Mouse (Mus musculus) right cerebral cortex, postnatal 10 days (tissue): Measurements from ENCODE around the gene Anxa2.

ENCODE experiments used
- DNase-seq, 2 experiments: peaks; one replicate each; pipeline ENCODE4 v3.0.0; 2021; ENCODE audit warnings: low spot score in 2 of 2

Anxa2 gene

GRCm38 (mm10) chr9:69458982-69459381 lies 5.6 kb downstream of the Anxa2 start:
- no peak for DNase-seq

GRCm38 (mm10) chr9:69459876-69460275 lies 6.5 kb downstream of the Anxa2 start:
- no peak for DNase-seq

DNA sequence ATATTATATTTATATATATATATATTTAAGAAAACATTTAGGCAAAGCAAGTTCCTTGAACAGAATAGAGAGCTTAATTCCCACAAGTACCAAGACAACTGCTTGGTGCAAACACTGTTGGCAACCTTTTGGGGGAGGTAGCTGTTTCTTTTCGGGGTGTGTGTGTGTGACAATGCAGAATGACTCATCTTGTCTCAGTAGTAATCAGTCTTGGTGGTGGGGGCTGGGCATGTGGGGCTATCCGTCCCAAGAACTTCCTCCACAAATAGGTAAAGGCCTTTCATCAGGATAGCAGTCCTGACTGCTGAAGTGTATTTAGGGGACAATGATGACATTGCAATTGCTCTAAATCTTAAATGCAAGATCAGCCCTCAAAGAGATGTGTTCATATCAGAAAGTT lies 9.6 kb downstream of the Anxa2 start:
- no peak for DNase-seq

DNA sequence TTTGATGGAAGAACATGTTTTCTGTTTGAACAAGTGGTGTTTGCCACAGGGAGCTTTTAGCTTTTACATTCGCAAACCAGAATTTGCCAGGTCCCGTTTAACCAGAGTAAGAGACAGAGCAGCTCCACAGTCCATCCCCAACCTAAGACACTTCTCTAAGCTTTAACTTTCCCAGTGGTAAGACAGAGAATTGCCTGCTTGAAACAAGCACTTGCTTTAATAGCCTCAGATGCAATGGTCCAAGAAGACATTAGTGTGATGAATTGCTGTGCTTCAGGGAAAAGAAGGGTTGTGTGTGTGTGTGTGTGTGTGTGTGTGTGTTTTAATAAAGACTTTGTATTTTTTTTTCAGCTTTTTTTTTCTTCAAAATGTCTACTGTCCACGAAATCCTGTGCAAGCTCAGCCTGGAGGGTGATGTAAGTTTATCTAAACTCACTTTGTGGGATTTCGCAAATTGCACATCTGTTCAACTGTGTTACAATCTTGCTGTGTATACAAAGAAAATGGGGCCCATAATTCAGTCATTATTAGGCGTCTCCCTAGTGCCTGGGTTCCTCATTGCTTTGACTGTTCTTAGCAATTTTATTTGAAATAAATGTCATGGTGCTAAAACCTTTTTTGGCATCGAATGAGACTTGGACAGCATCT lies 10.8 kb downstream of the Anxa2 start:
- no peak for DNase-seq

DNA sequence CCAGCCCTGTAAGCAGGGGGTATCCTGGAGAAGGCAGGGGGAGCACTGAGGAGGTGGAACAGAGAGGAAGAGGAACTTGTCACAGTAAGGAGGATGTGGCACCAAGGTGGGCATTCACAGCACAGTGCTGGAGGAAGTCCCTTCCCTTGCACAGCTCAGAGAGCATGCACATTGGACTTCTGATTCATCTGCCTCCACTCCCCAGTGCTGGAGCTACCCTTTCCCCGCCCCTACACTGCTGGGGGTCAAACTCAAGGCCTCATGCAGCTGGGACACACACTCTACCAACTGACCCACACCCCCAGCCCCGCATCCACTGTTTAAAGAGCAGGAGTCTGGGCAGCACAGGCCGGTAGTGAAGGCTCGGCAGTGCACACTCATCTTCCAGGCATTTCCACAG lies 12.7 kb downstream of the Anxa2 start:
- no peak for DNase-seq

- no peak for DNase-seq
Measured at GRCm38 (mm10) chr9:69467310-69467939, 14.0 kb downstream of the Anxa2 start.

DNA sequence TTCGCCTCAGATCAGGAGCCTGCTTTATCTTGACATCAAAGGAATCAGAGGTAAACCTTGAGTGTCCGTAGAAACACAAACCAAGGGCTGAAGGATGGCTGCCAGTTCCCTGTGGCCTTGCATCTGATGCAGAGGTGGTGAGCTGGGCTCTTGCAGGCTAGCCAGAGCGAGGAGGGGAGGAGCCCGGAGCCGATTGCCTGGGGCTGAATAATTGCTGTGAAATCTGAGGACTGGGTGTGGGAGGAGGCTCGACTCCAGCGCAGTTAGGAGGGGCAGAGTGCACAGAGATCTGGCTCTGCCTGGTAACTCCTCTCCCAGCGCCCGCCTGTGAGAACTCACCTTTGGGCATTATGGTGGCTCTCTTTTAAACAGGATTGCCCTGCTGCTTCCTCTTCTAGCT lies 15.6 kb downstream of the Anxa2 start:
- DNase-seq, result no peak

- DNase-seq, result no peak
Measured at GRCm38 (mm10) chr9:69470362-69470761, 16.9 kb downstream of the Anxa2 start.

DNA sequence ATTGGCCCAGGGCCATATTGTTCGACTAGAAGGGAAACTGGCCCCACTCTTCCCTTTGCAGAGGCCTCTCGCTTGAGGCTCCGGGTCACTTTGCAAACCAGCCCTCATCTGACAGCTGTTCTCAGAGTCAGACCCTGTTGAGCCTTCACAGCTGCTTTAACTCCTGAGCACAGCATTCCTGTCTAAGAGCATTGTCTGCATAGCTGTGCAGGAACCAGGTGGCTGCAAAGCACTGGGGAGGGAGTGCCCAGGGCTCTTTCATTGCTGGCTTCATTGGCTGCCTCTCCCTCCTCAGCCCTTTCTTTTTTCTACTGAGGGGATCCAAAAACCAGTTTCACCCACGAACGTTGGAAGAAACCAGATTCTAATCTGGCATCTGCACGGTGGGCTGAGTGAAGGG lies 17.5 kb downstream of the Anxa2 start:
- no peak for DNase-seq

GRCm38 (mm10) chr9:69472724-69473123 lies 19.3 kb downstream of the Anxa2 start:
- DNase-seq, result no peak

- DNase-seq, result no peak
Measured at GRCm38 (mm10) chr9:69475873-69476272, 22.5 kb downstream of the Anxa2 start.

GRCm38 (mm10) chr9:69477195-69477823 lies 23.9 kb downstream of the Anxa2 start:
- DNase-seq, result no peak

DNA sequence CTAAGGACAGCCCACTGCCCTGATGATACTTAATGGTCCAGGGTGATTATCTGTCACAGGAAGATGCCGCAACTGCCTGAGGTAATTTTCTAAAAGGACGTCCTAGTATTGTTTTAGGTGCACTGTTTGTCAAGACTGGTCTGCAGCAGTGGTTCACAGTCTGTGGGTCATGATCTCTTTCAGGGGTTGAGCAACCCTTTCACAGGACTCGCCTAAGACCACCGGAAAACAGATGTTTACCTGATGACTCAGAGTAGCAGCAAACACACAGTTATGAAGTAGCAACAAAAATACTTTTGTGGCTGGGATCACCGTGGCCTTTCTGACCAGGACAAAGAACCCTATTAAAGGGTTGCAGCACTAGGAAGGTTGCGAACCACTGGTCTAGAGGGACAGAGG lies 24.4 kb downstream of the Anxa2 start:
- DNase-seq, result no peak

DNA sequence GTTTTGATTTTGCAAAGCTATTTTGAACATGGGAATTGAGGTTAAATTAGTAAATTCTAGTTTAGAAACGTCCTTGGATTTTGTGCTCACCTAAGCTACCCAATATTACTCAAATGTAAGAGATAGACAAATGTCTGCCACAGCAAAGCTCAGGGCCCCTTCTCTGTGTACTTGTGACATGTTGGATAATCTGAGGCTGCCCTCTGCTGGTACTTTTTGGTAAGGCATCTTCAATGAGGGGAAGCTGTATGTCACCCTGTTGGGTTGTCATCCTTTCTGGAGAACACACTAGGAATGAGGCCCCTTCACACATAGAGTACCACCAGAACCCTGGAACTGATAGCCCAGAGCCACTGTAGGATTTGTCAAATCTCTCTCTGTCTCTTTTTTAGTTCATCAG lies 26.9 kb downstream of the Anxa2 start:
- peak; percentile 85 to 91 for DNase-seq

GRCm38 (mm10) chr9:69483811-69484210 lies 30.4 kb downstream of the Anxa2 start:
- no peak for DNase-seq

DNA sequence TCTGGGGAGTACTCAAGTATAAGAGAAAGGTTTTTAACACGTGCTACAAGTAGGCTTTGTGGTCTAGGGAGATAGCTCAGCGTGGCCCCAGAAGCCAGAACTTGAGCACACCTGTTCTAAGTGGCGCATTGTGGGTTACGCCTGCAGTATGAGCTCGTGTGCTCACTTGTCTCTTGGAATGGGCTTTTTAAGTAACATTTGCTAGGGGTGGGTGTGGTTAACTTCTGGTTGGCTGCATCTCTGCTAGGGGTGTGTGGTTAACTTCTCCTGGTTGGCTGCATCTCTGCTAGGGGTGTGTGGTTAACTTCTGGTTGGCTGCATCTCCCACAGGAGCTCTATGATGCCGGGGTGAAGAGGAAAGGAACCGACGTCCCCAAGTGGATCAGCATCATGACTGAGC lies 32.7 kb downstream of the Anxa2 start:
- DNase-seq, result no peak

GRCm38 (mm10) chr9:69488510-69488909 lies 35.1 kb downstream of the Anxa2 start:
- no peak for DNase-seq

GRCm38 (mm10) chr9:69488972-69489371 lies 35.6 kb downstream of the Anxa2 start:
- peak in 1 of 2 experiments; percentile 47 for DNase-seq

DNA sequence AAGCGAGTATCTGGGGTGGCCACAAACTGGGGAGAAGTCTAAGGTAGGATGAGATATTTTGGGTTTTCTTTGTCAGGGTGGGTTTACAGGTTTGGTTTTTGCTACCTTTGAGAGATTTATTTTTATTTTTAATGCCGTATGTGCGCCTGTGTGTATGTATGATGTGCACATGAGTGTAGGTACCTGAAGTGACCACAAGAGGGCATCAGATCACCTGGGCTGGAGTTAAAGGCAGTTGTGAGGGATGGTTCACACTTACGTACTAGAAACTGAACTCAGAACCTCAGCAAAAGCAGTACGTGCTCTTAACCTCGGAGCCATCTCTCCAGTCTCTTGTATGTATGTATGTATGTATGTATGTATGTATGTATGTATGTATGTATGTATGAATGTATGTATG lies 39.4 kb downstream of the Anxa2 start:
- no peak for DNase-seq

DNA sequence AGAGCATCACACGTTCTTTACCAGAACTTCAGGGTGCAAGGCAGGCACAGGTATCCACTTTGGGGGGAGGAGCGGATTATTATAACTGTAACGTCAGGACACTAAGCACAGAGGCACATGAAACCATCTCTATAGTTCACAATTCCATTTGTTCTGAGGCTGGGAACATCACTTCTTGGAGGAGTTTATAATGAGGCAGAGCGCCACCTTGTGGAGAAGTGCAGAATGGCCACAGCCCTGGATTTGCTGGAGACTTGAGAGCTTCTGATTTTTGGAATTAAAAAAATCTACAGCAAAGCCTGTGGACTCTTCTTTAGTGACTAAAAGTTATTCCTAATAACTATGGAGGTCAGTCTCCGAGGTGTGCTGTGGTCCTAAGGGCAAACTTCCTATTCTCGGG lies 49.1 kb downstream of the Anxa2 start:
- peak; percentile 62 to 82 for DNase-seq

GRCm38 (mm10) chr9:69505611-69506010 lies 52.2 kb downstream of the Anxa2 start:
- DNase-seq, result peak in 1 of 2 experiments; percentile 57

- no peak for DNase-seq
Measured at GRCm38 (mm10) chr9:69507206-69507605, 53.8 kb downstream of the Anxa2 start.

GRCm38 (mm10) chr9:69508016-69508415 lies 54.6 kb downstream of the Anxa2 start:
- no peak for DNase-seq
